Comparison of ENCODE assay signal across 8 mouse cellular contexts in the genomic region with DNA sequence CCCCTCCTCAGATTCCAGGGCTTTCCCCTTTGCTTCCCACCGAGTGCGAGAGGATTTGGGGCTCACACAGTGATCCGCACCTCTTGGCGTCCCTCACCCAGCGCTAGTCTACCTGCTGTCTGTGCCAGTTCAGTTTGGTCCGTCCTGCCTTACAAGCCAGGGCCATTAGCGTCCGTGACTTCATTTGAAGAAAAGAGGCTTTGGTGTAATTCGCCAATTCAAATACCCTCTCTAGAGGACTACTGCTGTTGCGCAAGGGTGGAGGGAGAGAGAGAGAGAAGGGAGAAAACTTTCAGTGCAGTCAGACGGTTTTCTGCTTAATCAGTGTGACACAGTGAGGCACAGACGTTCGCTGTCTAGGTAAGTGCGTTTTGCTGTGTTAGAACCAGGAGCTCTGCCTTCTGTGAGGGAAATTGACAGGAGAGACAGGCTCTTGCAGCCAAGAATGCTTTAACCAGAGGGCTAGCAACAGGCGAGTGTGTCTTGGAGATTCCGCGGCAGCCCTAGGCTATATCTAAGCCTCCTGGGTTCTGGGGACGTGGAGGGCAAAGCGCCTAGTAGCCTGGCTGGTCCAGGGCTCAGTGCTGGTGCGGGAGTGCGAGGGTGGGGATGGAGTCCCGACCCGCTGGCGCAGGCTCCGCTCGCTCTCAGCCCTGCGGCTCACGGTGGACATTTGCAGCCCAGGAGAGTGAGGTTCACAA. TPM values are rescaled to one million over a fixed set of nuclear protein-coding genes. Genes with fewer than 3 reads are reported as not detected.
DNase-seq lines count a peak whose midpoint lies in the region; ATAC-seq and TF ChIP-seq lines count a peak whose summit lies in the region.

No protein-coding gene starts in this region.

- WGBS in heart, embryonic 16.5 days = under 1% methylated on average over 28 of the region's 28 CpGs
- WGBS in embryonic facial prominence, embryonic 10.5 days = 0% methylated on average over 28 of the region's 28 CpGs
- under 1% methylated on average over 28 of the region's 28 CpGs for WGBS in hindbrain, postnatal 0 days
- under 1% methylated on average over 28 of the region's 28 CpGs for WGBS in liver, embryonic 14.5 days (ENCODE audit: insufficient replicate concordance)

- no peak for TF ChIP-seq CTCF in hindbrain, postnatal 0 days (IDR thresholded peaks at IDR 0.05; ENCODE audit: low read depth)
- no peak for TF ChIP-seq CTCF in liver, embryonic 14.5 days (IDR thresholded peaks at IDR 0.05; ENCODE audit: low read depth)

- TF ChIP-seq EP300 in liver, embryonic 14.5 days (IDR thresholded peaks at IDR 0.05; ENCODE audit: low read depth) = no peak

- H3K9ac ChIP-seq in heart, embryonic 16.5 days (ENCODE audit: low read length) = peak overlapping the region; percentile 53; the same call in 1 of the 2 replicates
- peak overlapping the region; percentile 66 for H3K9ac ChIP-seq in hindbrain, postnatal 0 days (replicated peaks; ENCODE audit: low read length)
- H3K9ac ChIP-seq in liver, embryonic 14.5 days (replicated peaks) = no peak overlapping the region

- H3K36me3 ChIP-seq in heart, embryonic 16.5 days (ENCODE audit: control insufficient read depth, insufficient read depth) = no peaks in the 10 kb centered on the region
- no peaks in the 10 kb centered on the region for H3K36me3 ChIP-seq in embryonic facial prominence, embryonic 10.5 days (replicated peaks)
- no peaks in the 10 kb centered on the region for H3K36me3 ChIP-seq in hindbrain, postnatal 0 days (ENCODE audit: insufficient read depth, low read length)
- no peaks in the 10 kb centered on the region for H3K36me3 ChIP-seq in liver, embryonic 14.5 days (replicated peaks; ENCODE audit: control insufficient read depth, insufficient read depth, low read depth)

- H3K4me1 ChIP-seq in heart, embryonic 16.5 days (ENCODE audit: control insufficient read depth, insufficient read depth, low read length) = peaks cover 8% of the 10 kb centered on the region
- H3K4me1 ChIP-seq in embryonic facial prominence, embryonic 10.5 days = peaks cover 23% of the 10 kb centered on the region
- 0 out of 2 replicates have a peak, but pooled peaks cover 3% of the 10 kb centered on the region for H3K4me1 ChIP-seq in hindbrain, postnatal 0 days (ENCODE audit: insufficient read depth, low read length)
- no peaks in the 10 kb centered on the region for H3K4me1 ChIP-seq in liver, embryonic 14.5 days (replicated peaks; ENCODE audit: control insufficient read depth in 2 of 2, insufficient read depth in 2 of 2, low read length in 1 of 2)

- peak overlapping the region; percentile 92 for H3K4me2 ChIP-seq in heart, embryonic 16.5 days (ENCODE audit: low read depth, low read length)
- H3K4me2 ChIP-seq in hindbrain, postnatal 0 days (ENCODE audit: low read depth, low read length) = peak overlapping the region; percentile 80
- peak overlapping the region; percentile 44 for H3K4me2 ChIP-seq in liver, embryonic 14.5 days (ENCODE audit: low read depth)

- no peaks in the 10 kb centered on the region for H3K9me3 ChIP-seq in heart, embryonic 16.5 days (replicated peaks; ENCODE audit: control insufficient read depth, low read length)
- no peaks in the 10 kb centered on the region for H3K9me3 ChIP-seq in embryonic facial prominence, embryonic 10.5 days
- no peaks in the 10 kb centered on the region for H3K9me3 ChIP-seq in hindbrain, postnatal 0 days (ENCODE audit: low read length)
- H3K9me3 ChIP-seq in liver, embryonic 14.5 days (ENCODE audit: control insufficient read depth, low read length) = no peaks in the 10 kb centered on the region

- ATAC-seq in heart, embryonic 16.5 days (replicated peaks; ENCODE audit: extremely low read depth, insufficient read depth, low FRiP score) = no peak; the same call in 1 of the 2 replicates
- peak; percentile 75 for ATAC-seq in hindbrain, postnatal 0 days
- ATAC-seq in liver, embryonic 14.5 days (ENCODE audit: insufficient read depth) = no peak
- ATAC-seq in erythroid progenitor cell, adult 5-6 weeks (replicated peaks; ENCODE audit: low FRiP score, poor library complexity, severe bottlenecking) = no peak

- no peak for DNase-seq in heart, adult 8-10 months (ENCODE audit: low spot score)
- peak; percentile 28 for DNase-seq in WW6 (ENCODE audit: low read depth, low spot score)
- DNase-seq in embryonic facial prominence, embryonic 10.5 days (ENCODE audit: low spot score) = peak; percentile 70
- DNase-seq in hindbrain, postnatal 0 days (ENCODE audit: low spot score) = peak; percentile 55
- no peak for DNase-seq in liver, embryonic 14.5 days (ENCODE audit: low read depth in 3 of 3, low spot score in 3 of 3)
- DNase-seq in right cerebral cortex, postnatal 14 days = peak; percentile 26

- H3K27ac ChIP-seq in heart, embryonic 16.5 days (ENCODE audit: low read length) = no peak overlapping the region
- H3K27ac ChIP-seq in embryonic facial prominence, embryonic 10.5 days (replicated peaks) = 0 out of 2 replicates have a peak overlapping the region, but pooled peaks have one; percentile 51
- H3K27ac ChIP-seq in hindbrain, postnatal 0 days = peak overlapping the region; percentile 83
- no peak overlapping the region for H3K27ac ChIP-seq in liver, embryonic 14.5 days

- H3K4me3 ChIP-seq in heart, embryonic 16.5 days (ENCODE audit: low read length) = peak overlapping the region; percentile 53
- peak overlapping the region; percentile 63 for H3K4me3 ChIP-seq in embryonic facial prominence, embryonic 10.5 days
- peak overlapping the region; percentile 67 for H3K4me3 ChIP-seq in hindbrain, postnatal 0 days (ENCODE audit: low read length)
- H3K4me3 ChIP-seq in liver, embryonic 14.5 days (ENCODE audit: insufficient read depth in 1 of 2, low read depth in 2 of 2, low read length in 2 of 2) = no peak overlapping the region; a peak in 1 of 4 replicates

- peaks cover 33% of the 10 kb centered on the region for H3K27me3 ChIP-seq in heart, embryonic 16.5 days (ENCODE audit: control insufficient read depth, insufficient read depth, low read length)
- peaks cover 54% of the 10 kb centered on the region for H3K27me3 ChIP-seq in embryonic facial prominence, embryonic 10.5 days (replicated peaks; ENCODE audit: low read depth, poor library complexity, severe bottlenecking)
- H3K27me3 ChIP-seq in hindbrain, postnatal 0 days (ENCODE audit: insufficient read depth, low read length) = no peaks in the 10 kb centered on the region
- peaks cover 9% of the 10 kb centered on the region for H3K27me3 ChIP-seq in liver, embryonic 14.5 days (ENCODE audit: control insufficient read depth, insufficient read depth, low read length)

RNA-seq across cellular contexts. Expression of gene Brinp3, which starts 3.0 kb away (rescaled TPM):
- 0.22 and 0.37 TPM in 2 replicates for polyA plus RNA-seq in heart, embryonic 16.5 days (2015; fragmentation: Nextera tagmentation; extraction: Ambion mirVana)
- under 1 TPM in 1 of 4 experiments, not detected in 3; 0.14 TPM for total RNA-seq in heart, adult 8-10 months (2022)
- 0.06 and 0.32 TPM in 2 replicates for polyA plus RNA-seq in embryonic facial prominence, embryonic 10.5 days (2016; fragmentation: Nextera tagmentation; extraction: Ambion mirVana)
- total RNA-seq in hindbrain, postnatal 0 days (2014; rRNA removed) = 56.0 and 57.1 TPM in 2 replicates
- polyA plus RNA-seq in hindbrain, postnatal 0 days (2015; fragmentation: Nextera tagmentation; extraction: Ambion mirVana) = 40.7 and 44.5 TPM in 2 replicates
- 0.01 TPM in 1 of 2 replicates, not detected in the other for polyA plus RNA-seq in liver, embryonic 14.5 days (2012; rRNA removed)
- not detected in 2 replicates for polyA plus RNA-seq in liver, embryonic 14.5 days (2014; fragmentation: Nextera tagmentation; extraction: Ambion mirVana)
- not detected in 2 replicates for total RNA-seq in erythroid progenitor cell, adult 5-6 weeks (2015; ENCODE audit: low replicate concordance)
- not detected in 2 replicates for total RNA-seq in erythroid progenitor cell, adult 5-6 weeks (2017; ENCODE audit: low replicate concordance)

Comparison
In these comparisons a context has a peak if more than half of its experiments do, and no peak if none do; other contexts are left out.
1. H3K27ac ChIP-seq: peak in embryonic facial prominence, embryonic 10.5 days (single experiment) and hindbrain, postnatal 0 days (single experiment); none in heart, embryonic 16.5 days (single experiment) and liver, embryonic 14.5 days (single experiment).
2. H3K4me3 ChIP-seq: peak in heart, embryonic 16.5 days (single experiment), embryonic facial prominence, embryonic 10.5 days (single experiment) and hindbrain, postnatal 0 days (single experiment); none in liver, embryonic 14.5 days (0 of 2).
3. DNase-seq: peak in WW6 (single experiment), embryonic facial prominence, embryonic 10.5 days (single experiment), hindbrain, postnatal 0 days (single experiment) and right cerebral cortex, postnatal 14 days (single experiment); none in heart, adult 8-10 months (single experiment) and liver, embryonic 14.5 days (0 of 3).
4. RNA of gene Brinp3, which starts 3.0 kb away (polyA plus RNA-seq): 40.7 to 44.5 TPM in hindbrain, postnatal 0 days; 0.22 to 0.37 TPM in heart, embryonic 16.5 days, 0.06 to 0.32 TPM in embryonic facial prominence, embryonic 10.5 days and 0.01 TPM in liver, embryonic 14.5 days; every median in the first group is over 10 times any median in the second.
5. Peak in every context shown above with its lines, with median percentiles within 50 percentile points of each other: H3K4me2 ChIP-seq.